Mouse (Mus musculus): ENCODE measurements at regions not wholly inside any gene's neighbourhood (a gene's known extent, or its start where the extent isn't known, plus 50 kb on each side); places are given as distances from the start of the nearest gene placed in this dataset.

DNA sequence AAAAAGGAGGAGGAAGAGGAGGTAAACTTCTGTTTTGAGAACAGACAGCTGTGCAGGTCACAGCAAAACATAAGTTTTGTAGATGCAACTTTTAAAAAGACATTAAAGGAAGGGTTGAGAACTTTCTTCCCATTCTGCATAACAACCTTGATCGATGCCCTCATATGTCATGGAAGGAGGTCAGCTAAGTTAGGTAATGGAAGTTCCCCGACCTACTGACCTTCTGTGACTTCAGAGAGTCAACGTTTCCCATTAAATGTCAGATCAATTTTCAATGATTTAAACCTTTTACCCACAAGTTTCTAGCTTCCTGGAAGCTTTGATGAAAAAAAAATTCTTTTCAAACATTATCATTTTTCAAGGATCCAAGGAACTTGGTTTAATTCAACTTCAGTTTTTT, 153.2 kb downstream of the Nrip1 start:
- TF ChIP-seq CTCF (IDR thresholded peaks at IDR 0.05; ENCODE audit: extremely low read depth, insufficient read depth, low read length) (no peak), POLR2A (IDR thresholded peaks at IDR 0.05; ENCODE audit: extremely low read depth, insufficient read depth, low read length) (no peak)

All from cortical plate, adult 2 months (tissue).